ENCODE assay signal across 18 mouse cellular contexts in the genomic region with DNA sequence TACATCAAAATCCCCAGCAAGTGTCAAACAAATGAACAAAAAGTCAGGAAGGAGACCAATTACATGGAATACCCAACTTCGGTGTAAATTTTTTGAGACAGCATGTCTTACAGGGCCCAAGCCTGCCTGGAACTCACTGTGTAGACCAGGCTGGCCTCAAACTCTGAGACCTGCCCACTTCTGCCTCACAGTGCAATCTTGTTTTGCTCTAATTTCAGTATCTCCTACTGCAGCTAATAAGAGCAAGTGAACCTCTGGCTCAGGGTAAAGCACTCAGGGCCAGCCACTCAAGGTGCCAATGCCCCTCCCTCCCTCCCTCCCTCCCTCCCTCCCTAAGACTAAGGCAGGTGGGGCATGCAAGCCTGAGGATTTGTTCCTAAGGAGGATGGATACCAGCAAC. TPM values are rescaled to one million over a fixed set of nuclear protein-coding genes. Genes with fewer than 3 reads are reported as not detected.
DNase-seq lines count a peak whose midpoint lies in the region; ATAC-seq and TF ChIP-seq lines count a peak whose summit lies in the region.
"Had no signal": no experiment of that assay in that cellular context is flagged by ENCODE, and none has a peak within 500 bp of the region (broad histone marks: within the 10 kb centered on the region; RNA-seq: fewer than 3 reads in every experiment).

No protein-coding gene starts in this region.

- H3K36me3 ChIP-seq in heart, embryonic 15.5 days, result peaks cover 29% of the 10 kb centered on the region
- H3K36me3 ChIP-seq in lung, embryonic 15.5 days, result peaks cover 43% of the 10 kb centered on the region
- peaks cover 31% of the 10 kb centered on the region for H3K36me3 ChIP-seq in stomach, embryonic 14.5 days (ENCODE audit: control insufficient read depth, insufficient read depth, low read length)

- no peaks in the 10 kb centered on the region for H3K9me3 ChIP-seq in heart, embryonic 15.5 days (replicated peaks)
- no peaks in the 10 kb centered on the region for H3K9me3 ChIP-seq in lung, embryonic 15.5 days
- H3K9me3 ChIP-seq in stomach, embryonic 14.5 days (ENCODE audit: control insufficient read depth, low read depth, low read length), result no peaks in the 10 kb centered on the region
- H3K9me3 ChIP-seq: G1E; limb, embryonic 10.5 days; midbrain, embryonic 13.5 days had no signal

- H3K4me1 ChIP-seq in heart, embryonic 15.5 days (replicated peaks), result peaks cover 21% of the 10 kb centered on the region
- peaks cover 13% of the 10 kb centered on the region for H3K4me1 ChIP-seq in lung, embryonic 15.5 days
- H3K4me1 ChIP-seq in cortical plate, adult 2 months (ENCODE audit: control insufficient read depth, insufficient read depth, low read length), result peaks cover 2% of the 10 kb centered on the region; the same call in 1 of the 2 replicates
- peaks cover 9% of the 10 kb centered on the region for H3K4me1 ChIP-seq in stomach, embryonic 14.5 days (ENCODE audit: control insufficient read depth, insufficient read depth, low read length)
- H3K4me1 ChIP-seq: midbrain, embryonic 13.5 days had no signal

- H3K27me3 ChIP-seq in heart, embryonic 15.5 days, result no peaks in the 10 kb centered on the region
- no peaks in the 10 kb centered on the region for H3K27me3 ChIP-seq in lung, embryonic 15.5 days
- no peaks in the 10 kb centered on the region for H3K27me3 ChIP-seq in stomach, embryonic 14.5 days (ENCODE audit: control insufficient read depth, insufficient read depth, low read length)
- H3K27me3 ChIP-seq: midbrain, embryonic 13.5 days had no signal

- H3K9ac ChIP-seq in heart, embryonic 15.5 days, result no peak overlapping the region
- no peak overlapping the region for H3K9ac ChIP-seq in lung, embryonic 15.5 days
- no peak overlapping the region for H3K9ac ChIP-seq in stomach, embryonic 14.5 days (replicated peaks; ENCODE audit: low read depth, low read length)
- H3K9ac ChIP-seq: midbrain, embryonic 13.5 days had no signal

- DNase-seq in heart, adult 18-20 months, result no peak
- no peak for DNase-seq in lung, postnatal 14 days
- DNase-seq in retina, embryonic 14.5 days (ENCODE audit: low spot score), result no peak
- DNase-seq in spleen, postnatal 4 days (ENCODE audit: low spot score in 2 of 2), result no peak
- DNase-seq: adrenal gland, postnatal 14 days; cerebellum, postnatal 36 days; heart, postnatal 14 days; lung, postnatal 10 days; right cerebral cortex, postnatal 4 days had no signal

- H3K4me2 ChIP-seq in heart, embryonic 15.5 days, result no peak overlapping the region
- no peak overlapping the region for H3K4me2 ChIP-seq in lung, embryonic 15.5 days
- no peak overlapping the region for H3K4me2 ChIP-seq in stomach, embryonic 14.5 days (replicated peaks; ENCODE audit: low read depth, low read length)
- H3K4me2 ChIP-seq: midbrain, embryonic 13.5 days had no signal

- TF ChIP-seq POLR2A in cortical plate, adult 2 months (IDR thresholded peaks at IDR 0.05; ENCODE audit: extremely low read depth, insufficient read depth, low read length), result no peak

- TF ChIP-seq CTCF in cortical plate, adult 2 months (IDR thresholded peaks at IDR 0.05; ENCODE audit: extremely low read depth, insufficient read depth, low read length), result no peak

- H3K4me3 ChIP-seq in heart, embryonic 15.5 days, result no peak overlapping the region
- no peak overlapping the region for H3K4me3 ChIP-seq in lung, embryonic 15.5 days
- no peak overlapping the region for H3K4me3 ChIP-seq in cortical plate, adult 2 months (ENCODE audit: insufficient read depth, low read length)
- no peak overlapping the region for H3K4me3 ChIP-seq in stomach, embryonic 14.5 days (ENCODE audit: low read depth, low read length)
- H3K4me3 ChIP-seq: limb, embryonic 10.5 days; midbrain, embryonic 13.5 days had no signal

- no peak for ATAC-seq in heart, embryonic 15.5 days (replicated peaks; ENCODE audit: insufficient number of reproducible peaks, insufficient read depth, low FRiP score, low read depth)
- ATAC-seq in lung, embryonic 15.5 days (ENCODE audit: borderline replicate concordance, extremely low read depth, low FRiP score, low TSS enrichment), result no peak
- ATAC-seq in stomach, embryonic 14.5 days (ENCODE audit: insufficient number of reproducible peaks, insufficient read depth, low FRiP score, low read depth), result no peak
- ATAC-seq: forebrain, embryonic 16.5 days; hindbrain, embryonic 16.5 days; midbrain, embryonic 13.5 days had no signal

- H3K27ac ChIP-seq in heart, embryonic 15.5 days, result peak overlapping the region; percentile 54; the same call in 1 of the 2 replicates
- H3K27ac ChIP-seq in lung, embryonic 15.5 days, result 0 out of 2 replicates have a peak overlapping the region, but pooled peaks have one; percentile 77
- H3K27ac ChIP-seq in cortical plate, adult 2 months (ENCODE audit: insufficient read depth, low read length), result peak overlapping the region; percentile 56; the same call in 1 of the 2 replicates
- peak overlapping the region; percentile 80; the same call in 1 of the 2 replicates for H3K27ac ChIP-seq in stomach, embryonic 14.5 days (ENCODE audit: low read length)
- H3K27ac ChIP-seq: limb, embryonic 10.5 days; midbrain, embryonic 13.5 days had no signal

- WGBS in heart, embryonic 15.5 days, result 78% methylated on average over 1 of the region's 1 CpGs
- 94% methylated on average over 1 of the region's 1 CpGs for WGBS in lung, embryonic 15.5 days
- 86% methylated on average over 1 of the region's 1 CpGs for WGBS in stomach, embryonic 14.5 days

RNA-seq across cellular contexts. Expression of a gene that starts 15.4 kb away (rescaled TPM):
- 25.4 and 26.4 TPM in 2 replicates for polyA plus RNA-seq in heart, embryonic 15.5 days (2015; fragmentation: Nextera tagmentation; extraction: Ambion mirVana)
- total RNA-seq in heart, adult 18-20 months (2021), result 10 to 100 TPM; 11.1 to 12.2 TPM
- 39.6 and 39.8 TPM in 2 replicates for polyA plus RNA-seq in lung, embryonic 15.5 days (2015; fragmentation: Nextera tagmentation; extraction: Ambion mirVana)
- 17.8 and 18.4 TPM in 2 replicates for polyA plus RNA-seq in cortical plate, adult 2 months (2012; rRNA removed)
- polyA plus RNA-seq in stomach, embryonic 14.5 days (2014; fragmentation: Nextera tagmentation; extraction: Ambion mirVana), result 40.7 and 43.4 TPM in 2 replicates

RNA-seq across cellular contexts. Expression of a gene that starts 25.9 kb away (rescaled TPM):
- polyA plus RNA-seq in heart, embryonic 15.5 days (2015; fragmentation: Nextera tagmentation; extraction: Ambion mirVana), result 388 and 430 TPM in 2 replicates
- 100 to 1,000 TPM; 182 to 184 TPM for total RNA-seq in heart, adult 18-20 months (2021)
- 651 and 672 TPM in 2 replicates for polyA plus RNA-seq in lung, embryonic 15.5 days (2015; fragmentation: Nextera tagmentation; extraction: Ambion mirVana)
- polyA plus RNA-seq in cortical plate, adult 2 months (2012; rRNA removed), result 175 and 184 TPM in 2 replicates
- polyA plus RNA-seq in stomach, embryonic 14.5 days (2014; fragmentation: Nextera tagmentation; extraction: Ambion mirVana), result 587 and 595 TPM in 2 replicates
